7 mouse cellular contexts compared by ENCODE assay signal in the genomic region with DNA sequence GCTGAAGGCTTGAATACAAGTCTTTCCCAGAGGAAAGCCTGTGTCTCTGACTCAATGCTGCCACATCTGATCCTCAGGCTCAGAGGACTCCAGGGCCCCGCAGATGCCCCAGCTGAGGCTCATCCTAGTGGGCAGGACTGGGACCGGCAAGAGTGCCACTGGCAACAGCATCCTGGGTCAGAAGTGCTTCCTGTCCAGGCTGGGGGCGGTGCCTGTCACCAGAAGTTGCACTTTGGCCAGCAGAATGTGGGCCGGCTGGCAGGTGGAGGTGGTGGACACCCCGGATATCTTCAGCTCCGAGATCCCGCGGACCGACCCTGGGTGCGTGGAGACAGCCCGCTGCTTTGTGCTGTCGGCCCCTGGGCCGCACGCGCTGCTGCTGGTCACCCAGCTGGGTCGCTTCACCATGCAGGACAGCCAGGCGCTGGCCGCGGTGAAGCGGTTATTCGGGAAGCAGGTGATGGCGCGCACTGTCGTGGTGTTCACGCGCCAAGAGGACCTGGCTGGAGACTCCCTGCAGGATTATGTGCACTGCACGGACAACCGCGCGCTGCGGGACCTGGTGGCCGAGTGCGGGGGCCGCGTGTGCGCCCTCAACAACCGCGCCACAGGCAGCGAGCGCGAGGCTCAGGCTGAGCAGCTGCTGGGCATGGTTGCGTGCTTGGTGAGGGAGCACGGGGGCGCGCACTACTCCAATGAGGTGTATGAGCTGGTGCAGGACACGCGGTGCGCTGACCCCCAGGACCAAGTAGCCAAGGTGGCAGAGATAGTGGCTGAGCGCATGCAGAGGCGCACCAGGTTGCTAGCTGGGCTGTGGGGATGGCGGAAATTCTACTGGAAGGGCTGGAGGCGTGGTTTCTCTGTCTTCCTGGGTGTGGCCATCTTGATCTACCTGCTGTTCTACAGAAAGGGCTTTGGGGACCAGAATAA. TPM values are rescaled to one million over a fixed set of nuclear protein-coding genes. Genes with fewer than 3 reads are reported as not detected.
A peak's percentile ranks its signal among the peaks of the same experiment; 100 is the strongest.
DNase-seq lines count a peak whose midpoint lies in the region; ATAC-seq and TF ChIP-seq lines count a peak whose summit lies in the region.

No protein-coding gene starts in this region.

- H3K4me2 ChIP-seq in embryonic facial prominence, embryonic 11.5 days (ENCODE audit: low read depth, low read length): peak overlapping the region; percentile 82
- peak overlapping the region; percentile 89 for H3K4me2 ChIP-seq in hindbrain, embryonic 16.5 days (ENCODE audit: low read length)
- H3K4me2 ChIP-seq in neural tube, embryonic 15.5 days: peak overlapping the region; percentile 91

- H3K9ac ChIP-seq in embryonic facial prominence, embryonic 11.5 days (replicated peaks; ENCODE audit: low read length): peak overlapping the region; percentile 53
- peak overlapping the region; percentile 76 for H3K9ac ChIP-seq in hindbrain, embryonic 16.5 days (ENCODE audit: low read depth, low read length)
- peak overlapping the region; percentile 75 for H3K9ac ChIP-seq in liver, adult 2 months (ENCODE audit: low read depth, low read length)
- H3K9ac ChIP-seq in neural tube, embryonic 15.5 days (replicated peaks): peak overlapping the region; percentile 60

- ATAC-seq in embryonic facial prominence, embryonic 11.5 days (replicated peaks; ENCODE audit: insufficient number of reproducible peaks, low FRiP score, low TSS enrichment, low read depth): peak; percentile 44; the same call in 1 of the 2 replicates
- ATAC-seq in hindbrain, embryonic 16.5 days: peak; percentile 84
- peak; percentile 84 for ATAC-seq in neural tube, embryonic 15.5 days (ENCODE audit: low FRiP score)

- no peak overlapping the region for H3K4me3 ChIP-seq in spleen, adult 2 months (ENCODE audit: extremely low read depth, insufficient read depth, insufficient read length)
- H3K4me3 ChIP-seq in embryonic facial prominence, embryonic 11.5 days (ENCODE audit: low read depth, low read length): peak overlapping the region; percentile 44
- H3K4me3 ChIP-seq in hindbrain, embryonic 16.5 days (ENCODE audit: low read length): peak overlapping the region; percentile 61
- peak overlapping the region; percentile 79 for H3K4me3 ChIP-seq in liver, adult 2 months (ENCODE audit: insufficient read depth, low read depth, low read length)
- peak overlapping the region; percentile 55 for H3K4me3 ChIP-seq in neural tube, embryonic 15.5 days (replicated peaks)

- no peaks in the 10 kb centered on the region for H3K9me3 ChIP-seq in embryonic facial prominence, embryonic 11.5 days (replicated peaks; ENCODE audit: control insufficient read depth, low read length)
- H3K9me3 ChIP-seq in hindbrain, embryonic 16.5 days (ENCODE audit: control insufficient read depth, low read length): no peaks in the 10 kb centered on the region
- no peaks in the 10 kb centered on the region for H3K9me3 ChIP-seq in neural tube, embryonic 15.5 days (replicated peaks)

- H3K36me3 ChIP-seq in spleen, adult 2 months (ENCODE audit: control insufficient read depth, insufficient read depth, low read length): peaks cover 22% of the 10 kb centered on the region
- H3K36me3 ChIP-seq in embryonic facial prominence, embryonic 11.5 days (replicated peaks; ENCODE audit: control insufficient read depth, insufficient read depth, low read depth, low read length): no peaks in the 10 kb centered on the region
- no peaks in the 10 kb centered on the region for H3K36me3 ChIP-seq in hindbrain, embryonic 16.5 days (ENCODE audit: control insufficient read depth, insufficient read depth, low read length)
- H3K36me3 ChIP-seq in liver, adult 2 months (ENCODE audit: control insufficient read depth, insufficient read depth, low read length): no peaks in the 10 kb centered on the region
- H3K36me3 ChIP-seq in neural tube, embryonic 15.5 days: no peaks in the 10 kb centered on the region

- no peaks in the 10 kb centered on the region for H3K27me3 ChIP-seq in spleen, adult 2 months (ENCODE audit: control insufficient read depth, insufficient read depth, low read length)
- peaks cover 24% of the 10 kb centered on the region for H3K27me3 ChIP-seq in embryonic facial prominence, embryonic 11.5 days (ENCODE audit: control insufficient read depth, insufficient read depth, low read length)
- H3K27me3 ChIP-seq in hindbrain, embryonic 16.5 days (replicated peaks; ENCODE audit: control insufficient read depth, insufficient read depth, low read length): peaks cover 3% of the 10 kb centered on the region
- no peaks in the 10 kb centered on the region for H3K27me3 ChIP-seq in liver, adult 2 months (ENCODE audit: control insufficient read depth, insufficient read depth, low read length)
- peaks cover 24% of the 10 kb centered on the region; the same call in 1 of the 2 replicates for H3K27me3 ChIP-seq in neural tube, embryonic 15.5 days (replicated peaks)

- peaks cover 4% of the 10 kb centered on the region; the same call in 1 of the 2 replicates for H3K79me2 ChIP-seq in liver, adult 2 months (ENCODE audit: control insufficient read depth, insufficient read depth, low read length)

- no peak for TF ChIP-seq CTCF in spleen, adult 2 months (IDR thresholded peaks at IDR 0.05; ENCODE audit: extremely low read depth, insufficient read depth, insufficient read length, insufficient replicate concordance)
- TF ChIP-seq CTCF in liver, adult 2 months (IDR thresholded peaks at IDR 0.05; ENCODE audit: low read depth, low read length): peak; percentile 45

- H3K4me1 ChIP-seq in spleen, adult 2 months (ENCODE audit: control insufficient read depth, insufficient read depth, insufficient read length): peaks cover 26% of the 10 kb centered on the region
- no peaks in the 10 kb centered on the region; the same call in 1 of the 2 replicates for H3K4me1 ChIP-seq in embryonic facial prominence, embryonic 11.5 days (ENCODE audit: control insufficient read depth, insufficient read depth, low read length)
- peaks cover 9% of the 10 kb centered on the region for H3K4me1 ChIP-seq in hindbrain, embryonic 16.5 days (ENCODE audit: control insufficient read depth, insufficient read depth, low read depth, low read length)
- peaks cover 6% of the 10 kb centered on the region for H3K4me1 ChIP-seq in liver, adult 2 months (ENCODE audit: control insufficient read depth, insufficient read depth, low read length)
- peaks cover 15% of the 10 kb centered on the region for H3K4me1 ChIP-seq in neural tube, embryonic 15.5 days

- H3K27ac ChIP-seq in spleen, adult 2 months (ENCODE audit: insufficient read depth, low read length): peak overlapping the region; percentile 97
- H3K27ac ChIP-seq in embryonic facial prominence, embryonic 11.5 days (replicated peaks; ENCODE audit: low read depth, low read length): no peak overlapping the region
- peak overlapping the region; percentile 51; the same call in 1 of the 2 replicates for H3K27ac ChIP-seq in hindbrain, embryonic 16.5 days (ENCODE audit: low read depth, low read length)
- H3K27ac ChIP-seq in liver, adult 2 months (replicated peaks; ENCODE audit: insufficient read depth, low read depth, low read length): peak overlapping the region; percentile 78
- peak overlapping the region; percentile 51 for H3K27ac ChIP-seq in neural tube, embryonic 15.5 days (replicated peaks)

- no peak for TF ChIP-seq POLR2A in spleen, adult 2 months (IDR thresholded peaks at IDR 0.05; ENCODE audit: low read depth, low read length)
- peak; percentile 72; the same call in 1 of the 2 replicates for TF ChIP-seq POLR2A in liver, adult 2 months (IDR thresholded peaks at IDR 0.05; ENCODE audit: extremely low read depth, insufficient read depth, low read length)

- WGBS in spleen, adult 2 months: 83% methylated on average over 52 of the region's 52 CpGs
- WGBS in embryonic facial prominence, embryonic 11.5 days: 1% methylated on average over 52 of the region's 52 CpGs
- 9% methylated on average over 52 of the region's 52 CpGs for WGBS in hindbrain, embryonic 16.5 days
- 6% methylated on average over 52 of the region's 52 CpGs for WGBS in liver, adult 2 months
- WGBS in neural tube, embryonic 15.5 days: 4% methylated on average over 52 of the region's 52 CpGs

- no peak for DNase-seq in spleen, adult 2 months (ENCODE audit: low read depth in 1 of 2, low spot score in 2 of 2)
- DNase-seq in spleen, adult 18-20 months: no peak
- DNase-seq in embryonic facial prominence, embryonic 11.5 days (ENCODE audit: low spot score): no peak
- peak; percentile 88 for DNase-seq in liver, adult 2 months (ENCODE audit: extremely low read depth, low read depth, low spot score)
- no peak for DNase-seq in cerebellum, adult 9-10 months

RNA-seq across cellular contexts. Expression of a gene that starts 3.3 kb away (rescaled TPM):
- 74.0 and 90.0 TPM in 2 replicates for polyA plus RNA-seq in spleen, adult 2 months (2012; rRNA removed)
- 0.63 and 1.2 TPM in 2 replicates for polyA plus RNA-seq in embryonic facial prominence, embryonic 11.5 days (2014; fragmentation: Nextera tagmentation; extraction: Ambion mirVana)
- 1.5 and 1.8 TPM in 2 replicates for polyA plus RNA-seq in hindbrain, embryonic 16.5 days (2015; fragmentation: Nextera tagmentation; extraction: Ambion mirVana)
- 1.2 and 3.3 TPM in 2 replicates for total RNA-seq in liver, adult 2 months (2014; rRNA removed)
- polyA plus RNA-seq in liver, adult 2 months (2012; rRNA removed): 2.8 and 3.3 TPM in 2 replicates
- 1.7 and 4.5 TPM in 2 replicates for polyA plus RNA-seq in neural tube, embryonic 15.5 days (2015; fragmentation: Nextera tagmentation; extraction: Ambion mirVana)

RNA-seq across cellular contexts. Expression of a gene that starts 3.8 kb away (rescaled TPM):
- 94.4 and 103 TPM in 2 replicates for polyA plus RNA-seq in spleen, adult 2 months (2012; rRNA removed)
- 5.5 and 5.6 TPM in 2 replicates for polyA plus RNA-seq in embryonic facial prominence, embryonic 11.5 days (2014; fragmentation: Nextera tagmentation; extraction: Ambion mirVana)
- 4.8 and 5.7 TPM in 2 replicates for polyA plus RNA-seq in hindbrain, embryonic 16.5 days (2015; fragmentation: Nextera tagmentation; extraction: Ambion mirVana)
- 4.1 and 5.0 TPM in 2 replicates for total RNA-seq in liver, adult 2 months (2014; rRNA removed)
- polyA plus RNA-seq in liver, adult 2 months (2012; rRNA removed): 2.5 TPM in 2 replicates
- polyA plus RNA-seq in neural tube, embryonic 15.5 days (2015; fragmentation: Nextera tagmentation; extraction: Ambion mirVana): 6.6 and 19.6 TPM in 2 replicates

RNA-seq across cellular contexts. Expression of a gene that starts 24.3 kb away (rescaled TPM):
- polyA plus RNA-seq in spleen, adult 2 months (2012; rRNA removed): 9.5 and 11.6 TPM in 2 replicates
- not detected in 2 replicates for polyA plus RNA-seq in embryonic facial prominence, embryonic 11.5 days (2014; fragmentation: Nextera tagmentation; extraction: Ambion mirVana)
- polyA plus RNA-seq in hindbrain, embryonic 16.5 days (2015; fragmentation: Nextera tagmentation; extraction: Ambion mirVana): not detected in 2 replicates
- total RNA-seq in liver, adult 2 months (2014; rRNA removed): 0.37 and 0.47 TPM in 2 replicates
- 0.19 and 0.35 TPM in 2 replicates for polyA plus RNA-seq in liver, adult 2 months (2012; rRNA removed)
- 0.50 TPM in 1 of 2 replicates, not detected in the other for polyA plus RNA-seq in neural tube, embryonic 15.5 days (2015; fragmentation: Nextera tagmentation; extraction: Ambion mirVana)

RNA-seq across cellular contexts. Expression of a gene that starts 24.3 kb away (rescaled TPM):
- polyA plus RNA-seq in spleen, adult 2 months (2012; rRNA removed): 0.43 and 0.82 TPM in 2 replicates
- polyA plus RNA-seq in embryonic facial prominence, embryonic 11.5 days (2014; fragmentation: Nextera tagmentation; extraction: Ambion mirVana): not detected in 2 replicates
- polyA plus RNA-seq in hindbrain, embryonic 16.5 days (2015; fragmentation: Nextera tagmentation; extraction: Ambion mirVana): 1.0 and 1.4 TPM in 2 replicates
- not detected in 2 replicates for total RNA-seq in liver, adult 2 months (2014; rRNA removed)
- polyA plus RNA-seq in liver, adult 2 months (2012; rRNA removed): not detected in 2 replicates
- 1.9 TPM in 1 of 2 replicates, not detected in the other for polyA plus RNA-seq in neural tube, embryonic 15.5 days (2015; fragmentation: Nextera tagmentation; extraction: Ambion mirVana)

RNA-seq across cellular contexts. Expression of a gene that starts 28.0 kb away (rescaled TPM):
- polyA plus RNA-seq in spleen, adult 2 months (2012; rRNA removed): 140 and 150 TPM in 2 replicates
- polyA plus RNA-seq in embryonic facial prominence, embryonic 11.5 days (2014; fragmentation: Nextera tagmentation; extraction: Ambion mirVana): not detected in 2 replicates
- not detected in 2 replicates for polyA plus RNA-seq in hindbrain, embryonic 16.5 days (2015; fragmentation: Nextera tagmentation; extraction: Ambion mirVana)
- total RNA-seq in liver, adult 2 months (2014; rRNA removed): 1.7 and 1.9 TPM in 2 replicates
- polyA plus RNA-seq in liver, adult 2 months (2012; rRNA removed): 1.5 and 3.1 TPM in 2 replicates
- not detected in 2 replicates for polyA plus RNA-seq in neural tube, embryonic 15.5 days (2015; fragmentation: Nextera tagmentation; extraction: Ambion mirVana)

Comparison
In these comparisons a context has a peak if more than half of its experiments do, and no peak if none do; other contexts are left out.
1. RNA of a gene that starts 3.3 kb away (polyA plus RNA-seq): 74.0 to 90.0 TPM in spleen, adult 2 months; 2.8 to 3.3 TPM in liver, adult 2 months, 1.7 to 4.5 TPM in neural tube, embryonic 15.5 days, 1.5 to 1.8 TPM in hindbrain, embryonic 16.5 days and 0.63 to 1.2 TPM in embryonic facial prominence, embryonic 11.5 days; every median in the first group is over 10 times any median in the second.
2. Peak in every context shown above with its lines, with median percentiles within 50 percentile points of each other: ATAC-seq, H3K4me2 ChIP-seq and H3K9ac ChIP-seq.